Mouse (Mus musculus) spleen, embryonic (tissue): ENCODE results near the gene Tm9sf3.

Experiments used
- CTCF ChIA-PET: fragments of 350-600 bp; sonication (Branson Sonifier 250); formaldehyde crosslinking; loops from one replicate; lab custom pipeline; 2022; lab: Charles Lee

The Tm9sf3 gene

GRCm38 (mm10) chr19:41264331-41264799 lies 568 bp upstream of the Tm9sf3 start:
- CTCF ChIA-PET = interaction anchor here (0.6 kb wide), 1 partner anchor 87 kb away, joined by 4 read pairs; no protein-coding TSS in a partner anchor

DNA sequence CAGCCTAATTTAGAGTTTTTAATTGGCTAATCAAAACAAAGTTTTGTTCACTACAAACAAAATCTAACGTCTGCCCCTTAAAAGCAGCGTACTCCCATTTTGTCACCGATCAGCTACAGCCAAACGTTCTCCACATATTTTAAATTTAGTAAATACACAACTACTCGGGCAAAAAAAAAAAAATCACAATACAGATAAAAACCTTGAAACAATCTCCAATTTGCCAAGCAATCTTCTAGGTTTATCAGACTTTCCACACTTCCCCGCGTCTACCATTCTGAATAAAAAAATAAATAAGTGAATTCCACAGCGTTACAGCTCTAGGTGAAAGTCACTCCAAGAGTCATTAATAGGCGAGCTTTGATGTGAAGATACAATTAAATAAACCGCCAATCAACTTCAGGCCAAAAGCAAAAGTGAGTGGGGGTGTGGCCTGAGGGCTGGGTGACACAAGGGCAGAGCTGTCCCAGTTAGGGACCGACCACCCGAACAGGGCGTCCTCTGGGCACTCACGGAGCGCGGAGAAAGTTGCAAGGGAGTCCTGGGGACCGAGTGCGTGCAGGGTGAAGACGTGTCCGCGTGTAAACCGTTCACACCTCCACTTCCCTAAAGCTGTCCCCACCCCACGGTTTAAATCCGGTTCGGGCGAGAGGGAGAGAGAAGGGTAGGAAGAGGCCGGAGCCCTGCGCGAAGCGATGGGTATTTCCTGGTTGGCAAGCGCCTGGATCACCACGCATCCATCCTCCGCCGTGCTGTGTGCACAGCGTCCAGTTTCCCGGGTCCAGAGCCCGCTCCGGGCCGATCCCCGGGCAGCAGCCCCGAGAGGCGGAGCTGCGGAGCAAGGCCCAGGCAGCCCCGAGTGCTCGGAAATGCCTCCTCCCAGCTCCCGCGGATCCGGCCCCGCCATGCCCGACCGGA lies 826 bp downstream of the Tm9sf3 start:
- CTCF ChIA-PET = no interaction called here

- CTCF ChIA-PET = no interaction called here
These were observed 3.1 kb downstream of the Tm9sf3 start for GRCm38 (mm10) chr19:41260736-41261135.

GRCm38 (mm10) chr19:41259256-41259655 lies 4.5 kb downstream of the Tm9sf3 start:
- CTCF ChIA-PET = interaction anchor here (0.6 kb wide), 1 partner anchor 485 kb away, joined by 5 read pairs; no protein-coding TSS in a partner anchor

GRCm38 (mm10) chr19:41258707-41259106 lies 5.1 kb downstream of the Tm9sf3 start:
- CTCF ChIA-PET = interaction anchor here (0.6 kb wide), 1 partner anchor 486 kb away, joined by 5 read pairs; no protein-coding TSS in a partner anchor

- CTCF ChIA-PET = no interaction called here
These were observed 9.2 kb downstream of the Tm9sf3 start for GRCm38 (mm10) chr19:41254584-41254983.

DNA sequence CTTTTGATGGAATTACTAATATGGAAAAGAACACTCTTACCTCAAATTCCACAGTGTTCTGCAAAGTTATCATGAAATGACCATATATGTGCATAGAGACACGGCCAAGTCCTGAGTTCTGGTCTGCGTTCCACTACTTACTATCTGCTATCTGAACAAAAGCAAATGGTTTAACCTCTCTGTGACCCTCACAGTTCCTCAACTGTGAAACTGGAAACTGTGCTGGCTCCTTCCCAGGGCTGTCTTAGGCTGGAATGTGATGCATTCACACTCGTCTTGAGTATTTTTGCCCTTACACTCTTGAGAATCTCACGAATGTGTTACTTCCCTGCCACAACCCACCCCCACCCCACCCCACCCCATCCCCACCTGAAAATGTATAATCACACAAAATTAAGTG lies 14.8 kb downstream of the Tm9sf3 start:
- CTCF ChIA-PET = no interaction called here

DNA sequence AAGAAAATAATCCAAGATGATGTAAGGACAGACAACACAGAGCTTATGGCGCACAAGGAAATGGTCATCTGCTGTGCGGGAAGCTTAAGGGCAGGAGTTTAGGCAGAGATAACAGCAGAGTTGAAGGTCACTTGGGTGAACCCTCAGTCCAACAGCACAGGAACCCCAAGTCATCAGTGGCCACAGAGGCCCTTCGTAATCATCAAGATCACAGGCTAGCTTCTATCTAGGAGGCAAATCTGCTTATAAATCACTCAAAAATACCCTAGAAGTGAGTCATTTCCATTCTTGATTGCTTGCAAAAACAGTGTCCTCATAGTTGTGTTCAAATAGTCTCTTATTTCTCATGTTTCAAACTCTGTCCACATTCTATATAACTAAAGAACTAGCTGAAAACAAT lies 15.5 kb downstream of the Tm9sf3 start:
- CTCF ChIA-PET = interaction anchor here (0.6 to 0.7 kb wide), 2 partner anchors 170 to 437 kb away, joined by 3 read pairs; no protein-coding TSS in a partner anchor

GRCm38 (mm10) chr19:41246271-41246670 lies 17.5 kb downstream of the Tm9sf3 start:
- CTCF ChIA-PET = no interaction called here

DNA sequence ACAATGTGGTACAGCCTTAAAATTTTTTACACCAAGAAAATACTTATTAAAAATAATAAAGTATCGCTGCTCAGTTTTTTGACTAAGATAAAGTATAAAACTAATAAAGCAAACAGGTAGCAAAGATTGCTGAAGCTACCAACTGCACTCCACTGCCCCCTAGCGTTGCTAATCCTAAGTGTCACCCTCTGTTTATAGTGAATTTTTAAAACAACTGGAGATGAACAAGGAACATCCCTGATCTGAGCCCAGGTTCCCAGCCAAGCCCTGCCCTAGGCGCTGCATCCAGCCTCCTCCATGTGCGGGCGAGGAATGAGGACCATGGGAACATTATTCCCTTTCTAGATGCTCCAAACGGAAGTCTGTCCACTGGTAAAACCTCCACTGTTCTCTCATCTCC lies 19.2 kb downstream of the Tm9sf3 start:
- CTCF ChIA-PET = no interaction called here

- CTCF ChIA-PET = interaction anchor here (0.6 kb wide), 1 partner anchor 11 kb away, joined by 6 read pairs; no protein-coding TSS in a partner anchor
These were observed 21.8 kb downstream of the Tm9sf3 start for GRCm38 (mm10) chr19:41241997-41242396.

GRCm38 (mm10) chr19:41233698-41234097 lies 30.1 kb downstream of the Tm9sf3 start:
- CTCF ChIA-PET = no interaction called here

DNA sequence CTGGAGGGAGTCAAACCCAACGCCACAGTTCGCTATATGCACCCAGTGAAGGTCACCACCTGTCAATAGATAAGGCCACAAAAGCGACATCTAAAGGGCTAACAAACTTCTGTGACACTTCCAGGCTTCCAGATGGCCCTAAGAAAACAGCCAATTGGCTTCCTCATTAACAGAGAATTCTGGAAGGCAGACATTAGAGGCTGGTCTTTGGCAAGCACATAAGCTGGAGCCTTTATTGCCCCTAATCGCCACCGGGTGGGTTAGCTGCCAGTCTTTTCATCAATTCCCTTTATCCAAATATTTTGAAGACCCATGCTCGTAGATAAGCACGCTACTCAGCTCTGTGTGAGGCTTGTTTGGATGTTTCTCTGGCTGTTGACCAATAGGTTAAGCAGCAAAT lies 55.5 kb downstream of the Tm9sf3 start:
- CTCF ChIA-PET = no interaction called here

DNA sequence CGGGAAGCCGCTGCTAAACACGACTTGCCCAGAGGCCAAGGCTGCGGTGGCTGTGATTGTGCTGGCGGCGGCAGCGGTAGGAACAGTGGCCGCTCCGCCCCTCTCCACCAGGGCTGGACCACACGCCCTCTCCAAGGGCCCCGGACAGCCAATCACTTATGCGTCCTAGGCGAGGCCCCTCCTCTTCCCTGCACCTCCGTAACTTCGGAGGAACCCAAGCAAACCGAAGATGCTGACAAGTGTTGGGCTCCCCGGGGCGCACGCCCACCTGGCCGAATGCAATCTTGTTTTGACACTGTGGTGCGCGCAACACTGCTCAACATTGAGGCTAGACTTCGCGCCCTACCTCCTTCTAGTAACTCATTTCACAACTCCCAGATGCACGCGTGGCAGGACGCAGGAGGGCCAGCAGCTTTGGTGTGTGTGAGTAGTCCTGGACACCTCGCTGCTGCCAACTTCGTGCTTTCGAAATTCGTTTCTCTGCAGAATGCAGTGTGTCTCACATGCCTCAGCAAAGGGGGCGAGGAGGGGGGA lies 56.9 kb downstream of the Tm9sf3 start, which contains the start of gene Tll2:
TSS of gene Tll2 (minus strand) at position 25 of the 534 bp plus-strand sequence.
- CTCF ChIA-PET = no interaction called here

DNA sequence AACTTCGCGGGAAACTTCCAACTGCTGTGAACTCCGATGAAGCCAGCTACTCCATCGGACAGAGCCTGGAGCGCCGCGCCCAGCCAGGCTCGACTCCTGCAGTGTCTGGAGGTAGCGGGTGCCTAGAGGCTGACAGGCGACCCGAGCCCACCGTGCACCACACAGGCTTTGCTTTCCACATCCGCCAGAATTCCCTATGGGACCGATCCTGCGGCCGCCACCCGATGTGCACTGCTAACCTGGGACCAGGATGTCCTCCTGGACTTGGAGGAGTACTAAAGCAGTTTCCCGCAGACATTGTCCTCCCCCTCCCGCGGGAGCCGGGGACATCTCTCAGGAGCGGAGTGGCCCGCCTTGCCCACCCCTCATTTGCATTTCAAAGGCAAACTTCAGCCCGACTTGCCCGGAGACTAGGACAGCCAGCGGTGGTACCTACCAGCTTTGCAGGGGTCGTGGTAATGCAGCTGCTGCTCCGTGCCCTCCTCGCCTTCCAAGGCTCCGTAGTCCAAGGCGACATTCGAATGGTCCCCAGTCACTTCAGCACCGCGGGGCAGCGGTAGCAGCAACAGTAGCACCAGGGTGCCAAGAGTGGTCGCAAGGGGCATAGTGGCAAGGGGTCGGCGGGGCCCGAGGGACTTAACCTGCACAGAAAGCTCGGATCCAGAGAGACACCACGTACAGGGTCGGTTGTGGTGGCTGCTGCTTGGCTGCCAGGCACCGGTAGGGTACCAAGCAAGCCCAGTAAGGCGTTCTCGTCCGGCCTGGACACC lies 57.6 kb downstream of the Tm9sf3 start:
- CTCF ChIA-PET = no interaction called here

DNA sequence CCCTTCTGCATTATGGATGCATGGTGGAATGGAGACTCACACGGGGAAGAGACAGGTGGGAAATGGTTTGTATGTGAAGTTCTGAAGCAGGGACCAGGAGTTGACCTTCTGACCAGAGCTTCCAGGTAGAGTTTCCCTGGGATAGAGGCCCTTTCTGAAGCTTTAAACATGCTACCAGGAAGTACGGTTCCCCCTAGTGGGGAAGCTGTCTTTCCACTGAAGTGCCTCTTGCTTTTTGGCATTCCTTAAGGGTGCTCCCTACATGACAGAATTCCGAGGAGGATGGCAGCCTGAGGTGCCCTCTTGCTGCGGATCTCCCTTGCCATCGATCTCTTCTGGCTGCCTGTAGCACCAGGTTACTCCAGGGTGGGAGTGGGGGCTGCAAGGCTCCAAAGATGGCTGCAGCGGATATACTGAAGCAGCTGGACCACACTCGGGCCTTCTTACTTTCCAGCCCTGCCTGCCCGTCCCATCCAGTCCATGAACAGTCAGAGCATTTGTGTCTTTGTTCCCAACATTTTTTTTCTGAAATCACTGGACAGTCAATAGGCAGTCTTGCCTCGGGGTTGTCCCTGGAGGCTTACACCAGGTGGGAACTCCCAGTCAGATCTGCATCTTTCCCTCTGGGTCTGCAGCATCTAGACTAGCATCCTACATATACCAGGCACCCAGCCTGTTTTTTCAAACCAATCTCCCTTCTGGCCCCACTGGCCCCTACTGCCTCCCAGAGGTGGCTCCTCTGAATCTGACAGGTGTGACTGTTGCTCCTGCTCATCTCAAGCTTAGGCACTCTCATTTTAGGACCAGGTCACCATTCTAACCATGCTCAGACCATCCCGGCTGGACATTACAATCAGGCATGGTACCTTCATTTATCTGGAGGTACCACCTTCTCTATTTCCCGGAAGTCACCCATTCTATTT lies 59.4 kb downstream of the Tm9sf3 start:
- CTCF ChIA-PET = no interaction called here

DNA sequence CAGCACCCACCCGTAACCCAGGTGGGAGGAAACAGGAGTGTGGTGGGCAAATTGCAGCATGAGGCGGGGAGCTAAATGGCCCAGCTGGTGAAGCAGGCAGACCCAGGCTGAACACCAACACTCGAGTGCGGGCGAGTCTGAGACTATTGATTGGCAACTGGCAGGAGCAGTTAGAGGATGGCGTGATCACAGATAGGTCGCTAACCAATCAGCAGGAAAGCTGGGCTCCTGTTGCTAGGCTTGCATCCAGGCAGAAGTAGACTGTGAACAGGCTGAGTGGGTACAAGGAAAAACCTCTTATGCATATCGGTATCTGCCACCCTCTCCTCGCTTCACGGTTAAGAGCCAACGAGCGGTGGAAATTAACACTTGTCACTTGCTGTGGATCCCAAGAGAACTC lies 66.2 kb downstream of the Tm9sf3 start:
- CTCF ChIA-PET = no interaction called here

GRCm38 (mm10) chr19:41193379-41193778 lies 70.4 kb downstream of the Tm9sf3 start:
- CTCF ChIA-PET = no interaction called here

DNA sequence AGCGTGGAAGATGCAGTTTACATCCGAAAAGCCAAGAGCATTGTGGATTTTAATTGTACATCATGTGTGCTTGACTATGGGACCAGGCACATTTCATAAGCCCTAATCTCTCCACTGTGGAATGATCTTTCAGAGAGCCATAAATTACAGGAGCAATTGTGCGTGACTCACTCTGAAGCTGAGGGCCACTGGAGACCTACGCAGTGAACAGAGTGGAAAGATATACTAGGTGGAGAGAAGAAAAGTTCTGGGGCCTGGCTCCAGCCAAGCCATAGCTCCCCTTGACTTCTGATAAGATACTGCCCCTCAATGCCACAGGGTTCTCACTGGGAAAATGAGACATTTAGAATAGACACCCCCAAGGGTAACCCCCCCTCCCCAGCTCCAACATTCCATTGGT lies 70.8 kb downstream of the Tm9sf3 start:
- CTCF ChIA-PET = no interaction called here

- CTCF ChIA-PET = no interaction called here
These were observed 72.1 kb downstream of the Tm9sf3 start for GRCm38 (mm10) chr19:41191724-41192123.
